Mouse (Mus musculus) kidney, adult 11 months (tissue): ENCODE measurements around the gene Bmp2k.
"Not testable (repeated sequence)": the region's sequence is repeated elsewhere in the genome, so short reads cannot be mapped to it uniquely, and the experiment has no call there.

ENCODE experiments used
- DNase-seq: peaks from one replicate; pipeline ENCODE4 v3.0.0; 2022

The Bmp2k gene

DNA sequence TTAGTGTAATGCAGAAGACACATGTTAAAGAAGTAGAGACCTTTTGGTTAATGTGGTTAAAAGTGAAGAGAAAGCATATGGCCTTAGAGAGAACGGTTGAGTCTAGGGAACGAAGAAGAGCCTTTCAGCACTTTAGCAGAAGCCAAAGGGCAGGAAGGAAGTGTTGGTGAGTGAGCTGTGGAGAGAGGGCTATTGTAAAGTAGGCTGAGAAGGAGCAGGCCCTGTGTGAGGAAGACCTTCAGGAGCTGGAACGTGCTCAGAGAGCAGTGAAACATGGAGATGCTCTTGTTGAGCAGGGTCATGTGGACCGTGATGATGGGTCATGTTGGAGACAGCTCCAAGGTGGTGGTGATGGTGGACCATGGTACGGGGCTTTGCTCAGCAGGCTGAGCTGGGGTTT is 4.8 kb downstream of the Bmp2k start:
- DNase-seq: no peak

DNA sequence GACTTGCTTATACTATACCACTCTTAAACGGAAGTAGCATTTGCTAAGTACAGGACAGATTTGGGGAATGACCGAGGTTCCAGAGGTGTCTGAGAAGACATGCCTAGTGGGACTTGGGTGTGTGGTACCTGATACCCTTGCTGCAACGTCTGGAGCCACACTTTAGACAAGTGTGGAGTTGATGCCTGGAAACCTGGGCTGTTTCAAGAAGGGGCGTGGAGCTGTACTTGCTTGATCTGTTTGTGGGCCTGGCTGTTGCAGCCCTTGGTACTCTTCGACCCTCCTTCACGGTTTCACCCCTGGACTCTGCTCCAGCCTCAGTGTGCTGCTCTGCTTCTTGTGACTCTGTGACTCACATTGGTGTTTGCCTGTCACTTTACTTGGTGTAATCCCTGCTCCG is 5.4 kb downstream of the Bmp2k start:
- DNase-seq: no peak

DNA sequence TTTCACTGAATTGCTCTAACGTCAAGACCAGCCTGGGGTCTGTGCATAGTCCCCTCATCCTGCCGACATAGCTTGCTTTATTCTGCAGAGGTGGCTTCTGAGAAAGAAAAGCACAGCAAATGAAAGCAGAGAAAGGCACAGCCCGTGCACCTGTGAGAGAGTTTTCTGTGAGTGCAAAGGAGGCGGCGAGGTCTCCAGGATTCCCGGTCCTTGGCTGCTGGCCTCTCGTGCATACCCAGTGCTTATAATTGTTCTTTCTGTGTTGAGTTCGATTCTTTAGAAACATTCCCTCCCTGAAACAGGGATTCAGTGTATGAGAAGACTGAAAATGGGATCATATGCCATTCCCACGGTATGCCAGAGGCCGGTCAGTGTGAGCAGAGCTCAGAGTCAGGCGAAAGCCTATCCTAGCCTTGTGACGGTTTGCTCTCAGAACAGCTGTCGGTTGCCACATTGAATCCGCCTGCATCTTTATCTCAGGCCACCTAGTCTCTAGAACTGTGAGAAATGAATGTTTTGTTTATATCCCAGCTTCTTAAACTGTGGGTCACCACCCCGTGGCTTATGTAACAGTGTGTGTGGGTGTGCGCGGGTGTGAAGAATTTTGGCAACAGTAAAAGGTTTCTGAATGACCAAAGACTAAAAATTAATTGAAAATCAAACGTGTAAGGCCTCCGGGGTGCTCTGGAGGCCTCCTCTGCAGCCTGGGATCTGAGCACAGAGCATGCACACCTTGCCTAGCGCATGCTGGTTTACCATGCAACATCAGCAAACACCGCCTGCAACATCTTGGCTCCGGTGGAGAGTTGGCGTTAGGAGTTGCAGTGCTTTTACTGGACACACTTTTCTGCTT is 6.9 kb downstream of the Bmp2k start:
- peak; percentile 37 for DNase-seq

DNA sequence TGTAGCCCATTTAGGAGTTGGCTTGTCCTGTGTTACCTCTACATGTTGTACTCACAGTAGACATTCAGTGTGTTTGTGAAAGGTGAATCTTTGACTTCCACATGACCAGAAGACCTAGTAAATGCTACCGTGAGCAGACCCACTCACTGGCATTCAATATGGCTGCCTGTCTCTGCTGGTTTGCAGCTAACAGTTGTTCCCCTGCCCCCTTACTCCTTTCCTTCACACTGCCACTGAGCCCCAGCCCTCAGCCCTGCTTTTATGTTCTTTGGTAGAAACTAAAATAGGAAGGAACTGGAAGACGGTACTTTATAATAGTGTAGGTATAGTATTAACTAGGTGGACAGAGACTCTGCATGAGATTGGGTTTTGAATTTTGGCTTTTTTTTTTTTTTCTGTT is 8.4 kb downstream of the Bmp2k start:
- DNase-seq: no peak

DNA sequence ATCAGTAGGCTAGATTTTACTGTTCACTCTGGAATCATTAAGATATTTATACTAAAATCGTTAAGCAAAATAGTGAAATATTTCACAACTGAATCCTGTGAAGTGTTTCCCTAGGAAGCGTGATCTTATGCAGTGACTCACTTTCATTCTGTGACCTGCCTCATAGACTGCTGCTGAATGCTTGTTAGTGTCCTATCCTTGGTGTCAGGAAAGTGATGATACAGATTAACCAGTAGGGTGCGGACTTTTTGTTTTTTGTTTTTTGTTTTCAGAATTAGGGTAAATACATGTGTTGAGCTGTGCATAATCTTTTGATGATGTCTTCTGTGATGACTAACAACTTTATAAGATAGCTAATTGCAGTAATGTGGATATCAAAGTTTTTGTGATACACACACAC is 9.4 kb downstream of the Bmp2k start:
- DNase-seq: no peak

DNA sequence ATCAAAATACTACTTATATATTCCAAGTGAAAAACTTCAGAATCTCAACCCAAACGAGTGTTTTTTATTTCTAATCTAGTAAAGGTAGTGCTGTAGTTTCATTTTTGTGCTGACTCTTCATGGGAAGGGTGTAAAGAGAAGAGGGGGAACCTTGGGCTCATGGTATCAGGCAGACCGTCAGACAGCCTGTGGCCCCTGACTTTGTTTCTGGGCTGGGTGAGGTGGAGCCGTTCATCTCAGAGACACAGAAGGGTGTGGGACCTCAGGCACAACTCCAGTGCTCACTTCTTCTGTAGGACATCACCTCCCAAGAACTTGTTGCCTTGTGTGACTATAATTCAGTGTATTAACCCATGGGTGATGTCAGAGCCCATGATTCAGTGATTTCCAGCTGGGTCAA is 10.0 kb downstream of the Bmp2k start:
- no peak for DNase-seq

DNA sequence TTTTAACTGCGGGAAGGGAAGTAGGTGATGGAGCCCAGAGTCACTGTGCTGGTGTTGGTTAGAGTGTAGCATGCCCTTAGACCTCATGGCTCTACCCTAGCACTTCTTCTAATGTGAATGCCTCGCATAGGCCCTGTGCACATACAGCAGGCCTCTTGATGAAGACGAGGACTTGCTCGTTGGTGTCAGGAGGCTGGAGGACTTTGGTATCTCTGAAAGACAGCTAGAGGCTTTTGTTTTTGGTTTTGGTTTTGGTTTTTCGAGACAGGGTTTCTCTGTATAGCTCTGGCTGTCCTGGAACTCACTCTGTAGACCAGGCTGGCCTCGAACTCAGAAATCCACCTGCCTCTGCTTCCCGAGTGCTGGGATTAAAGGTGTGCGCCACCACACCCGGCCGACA is 11.7 kb downstream of the Bmp2k start:
- DNase-seq: not testable (repeated sequence)

DNA sequence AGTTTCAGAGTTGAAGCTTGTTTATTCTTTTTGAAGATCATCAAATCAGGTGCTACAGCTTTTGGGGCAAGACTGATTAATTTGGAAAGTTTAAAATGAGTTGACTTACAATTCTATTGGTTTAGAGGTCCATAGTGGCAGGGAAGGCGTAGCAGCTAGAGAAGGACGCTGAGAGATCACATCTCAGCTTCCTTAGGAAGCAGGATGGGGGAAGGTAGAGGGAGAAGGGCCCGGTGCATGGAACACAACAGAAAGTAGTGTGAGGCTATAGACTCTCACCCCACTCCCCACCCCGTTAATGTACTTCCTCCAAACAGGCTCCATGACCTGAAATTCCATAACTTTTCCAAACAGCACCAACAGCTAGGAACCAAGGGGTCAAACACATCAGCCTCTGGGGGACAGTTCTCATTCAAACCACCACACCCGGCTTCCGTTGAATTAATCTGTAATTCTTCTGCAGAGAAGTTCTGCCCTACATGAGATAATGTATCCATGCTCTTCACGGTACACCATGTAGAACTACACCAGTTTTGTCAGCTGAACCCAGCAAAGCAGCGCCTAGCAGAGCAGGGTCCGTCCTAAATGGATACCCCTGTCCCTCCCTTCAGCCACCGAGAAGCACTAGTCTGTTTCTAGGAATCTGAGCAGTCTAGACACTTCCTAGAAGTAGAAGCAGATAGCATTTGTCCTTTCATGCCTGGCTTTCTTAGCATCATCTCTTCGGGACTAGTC is 12.3 kb downstream of the Bmp2k start:
- DNase-seq: no peak

DNA sequence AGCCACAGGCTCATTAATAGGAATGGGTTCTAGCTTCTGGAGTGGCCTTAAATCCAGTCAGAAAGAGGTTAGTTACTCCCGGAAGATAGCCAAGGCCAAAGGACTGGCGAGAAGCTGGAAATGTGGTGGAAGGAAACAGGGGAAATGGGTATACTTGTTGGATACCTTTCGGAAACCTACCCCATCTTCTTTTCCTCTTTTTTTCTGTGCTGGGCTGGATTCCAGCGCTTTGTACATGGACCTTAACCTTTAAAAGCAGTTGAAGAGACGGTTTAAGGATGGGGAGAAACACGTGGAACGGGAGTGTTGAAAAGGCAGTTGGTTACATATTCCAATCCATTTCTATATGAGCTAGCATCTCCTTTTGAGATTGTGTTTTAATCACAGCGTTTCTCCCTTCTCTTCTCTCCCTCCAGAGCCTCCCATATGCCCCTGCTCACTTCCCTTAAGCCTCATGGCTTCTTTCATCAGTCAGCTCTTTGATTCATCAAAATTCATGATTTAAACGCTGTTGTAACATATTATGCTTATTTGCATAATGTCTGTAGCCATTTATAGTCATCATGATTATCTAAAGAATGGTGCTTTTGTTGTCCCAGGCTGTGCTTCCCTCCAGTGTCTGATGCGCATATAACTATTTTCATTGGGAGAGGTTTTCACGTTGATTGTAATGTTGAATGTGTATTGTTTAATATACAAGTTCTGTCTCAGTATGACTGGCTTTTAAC is 18.5 kb downstream of the Bmp2k start:
- DNase-seq: no peak

DNA sequence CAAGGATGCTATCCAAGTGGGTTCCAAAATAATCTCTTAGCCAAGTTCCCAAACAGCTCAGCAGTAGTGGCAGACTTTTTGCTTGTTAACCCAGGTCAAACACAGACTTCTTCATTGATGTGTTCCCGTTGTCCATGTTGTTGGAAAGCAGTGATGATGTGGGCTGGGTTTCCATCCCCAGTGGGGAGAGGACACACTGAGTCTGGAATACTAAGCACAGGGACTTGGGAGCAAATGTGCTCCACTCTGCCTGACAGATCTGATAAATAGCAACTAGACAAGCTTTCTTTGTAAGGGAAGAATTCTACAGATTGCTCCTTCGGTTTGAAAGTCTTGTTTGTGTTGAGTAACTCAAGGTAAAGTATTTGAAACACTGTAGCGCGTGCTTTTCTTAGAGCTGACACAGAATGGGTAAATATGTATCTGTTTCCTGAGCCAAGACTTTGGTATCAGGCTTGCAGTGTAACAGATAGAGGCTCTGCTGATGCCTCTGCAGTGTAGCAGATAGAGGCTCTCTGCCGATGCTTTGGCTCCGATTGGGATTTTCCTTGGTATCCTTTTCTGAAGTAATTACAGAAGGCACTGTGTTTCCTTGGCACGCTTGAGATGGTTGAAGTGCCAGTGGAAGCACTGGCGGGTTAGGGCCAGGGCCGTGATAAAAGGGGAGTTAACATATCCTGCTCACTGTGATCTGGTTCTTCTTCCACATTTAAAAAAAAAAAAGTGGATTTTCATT is 19.5 kb downstream of the Bmp2k start:
- no peak for DNase-seq

DNA sequence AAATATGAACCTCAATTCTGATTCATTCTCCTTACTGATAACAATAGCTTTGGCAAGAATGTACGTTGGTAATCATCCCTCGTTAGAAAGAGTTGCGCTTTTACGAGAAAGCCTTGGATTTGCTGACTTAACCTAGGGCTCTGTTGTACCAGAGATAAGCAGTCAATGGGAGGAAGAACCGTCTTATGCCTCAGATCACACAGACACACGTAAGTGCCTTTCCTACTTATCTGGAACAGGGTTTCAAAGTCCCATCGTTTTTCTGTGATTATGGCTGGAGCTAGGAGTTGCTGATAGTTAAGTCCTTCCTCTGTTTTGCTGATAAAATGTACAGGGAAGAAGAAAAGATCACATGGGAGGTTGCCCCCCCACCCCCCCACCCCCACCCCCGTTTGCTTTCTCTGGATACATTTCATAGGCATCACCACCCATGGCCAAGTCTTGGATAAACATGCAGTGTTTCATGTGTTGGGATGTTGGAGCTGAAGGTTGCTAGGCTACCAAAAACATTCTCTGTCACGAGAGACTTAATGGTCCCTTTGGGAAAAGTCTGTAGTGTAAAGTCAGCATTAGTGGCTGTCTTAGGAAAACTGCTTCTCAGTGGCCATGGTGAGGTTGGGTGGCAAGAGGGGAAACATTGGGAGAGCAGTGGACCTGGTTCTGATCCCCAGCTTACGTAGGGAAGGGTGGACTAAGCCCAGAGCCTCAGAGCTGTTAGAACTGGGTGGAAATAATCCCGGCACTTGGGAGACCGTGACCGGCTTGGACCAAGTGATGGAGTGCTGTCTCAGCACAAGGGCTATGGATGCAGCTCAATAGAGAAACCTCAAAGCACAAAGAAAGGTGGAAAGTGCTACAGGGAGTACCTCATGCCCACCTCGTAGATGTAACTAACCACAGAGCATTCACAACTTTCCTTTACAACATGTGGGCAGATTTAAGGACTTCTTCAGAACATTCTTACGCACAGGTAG is 25.1 kb downstream of the Bmp2k start:
- no peak for DNase-seq

DNA sequence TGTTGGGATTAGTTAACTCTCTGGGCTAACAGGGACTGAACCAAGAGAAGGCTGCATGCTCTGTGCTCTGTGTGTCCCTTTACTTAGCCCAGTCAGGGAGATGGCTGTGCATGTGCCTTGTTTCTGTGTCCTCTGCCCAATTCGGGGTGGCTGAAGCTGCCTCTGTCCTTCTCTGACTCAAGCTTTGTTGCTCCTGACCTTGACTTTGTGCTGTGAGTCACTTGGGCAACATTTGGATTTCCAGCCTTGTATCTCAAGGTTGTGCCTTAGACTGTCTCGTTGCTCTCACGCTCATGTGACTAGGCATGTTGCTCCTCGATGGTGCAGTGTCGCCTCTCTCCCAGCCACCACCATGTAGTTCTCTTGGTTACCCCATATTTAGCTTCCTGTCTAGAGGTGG is 27.3 kb downstream of the Bmp2k start:
- DNase-seq: no peak

DNA sequence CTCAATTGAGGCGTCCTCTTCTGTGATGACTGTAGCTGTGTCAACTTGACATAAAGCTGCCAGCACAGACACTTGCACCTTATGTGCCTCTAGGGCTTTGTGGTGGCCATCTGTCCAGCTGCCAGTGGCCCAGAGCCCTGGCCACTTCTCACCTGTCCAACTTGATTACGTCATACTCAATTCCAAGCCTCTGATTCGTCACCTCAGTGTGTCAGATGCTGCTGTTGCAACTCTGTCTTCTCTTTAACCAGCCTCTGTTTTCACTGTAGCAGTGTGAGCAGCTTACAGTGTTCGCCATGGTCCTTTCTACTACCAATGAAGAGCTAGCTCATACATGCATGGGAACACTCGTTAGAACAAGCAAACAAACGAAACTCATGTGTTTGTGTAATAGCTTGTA is 28.2 kb downstream of the Bmp2k start:
- DNase-seq: no peak

DNA sequence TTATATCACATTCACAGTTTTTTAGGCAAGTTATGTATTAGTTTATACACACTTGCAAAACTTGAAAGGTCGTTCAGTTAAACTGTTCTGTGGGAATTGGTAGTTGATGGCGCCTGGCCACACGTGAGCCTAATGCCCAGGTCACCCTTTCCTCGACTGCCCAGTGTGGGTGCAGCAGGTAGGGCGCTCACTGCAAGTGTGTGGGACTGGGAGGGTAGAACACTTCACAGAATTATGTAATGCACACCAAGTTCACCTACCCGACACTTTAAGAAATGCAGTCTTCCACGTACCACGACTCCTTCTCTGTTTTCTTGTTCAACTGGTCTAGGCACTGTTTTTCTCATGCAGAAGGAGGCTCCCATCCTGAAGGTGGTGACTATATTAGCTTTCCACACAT is 30.5 kb downstream of the Bmp2k start:
- DNase-seq: no peak

DNA sequence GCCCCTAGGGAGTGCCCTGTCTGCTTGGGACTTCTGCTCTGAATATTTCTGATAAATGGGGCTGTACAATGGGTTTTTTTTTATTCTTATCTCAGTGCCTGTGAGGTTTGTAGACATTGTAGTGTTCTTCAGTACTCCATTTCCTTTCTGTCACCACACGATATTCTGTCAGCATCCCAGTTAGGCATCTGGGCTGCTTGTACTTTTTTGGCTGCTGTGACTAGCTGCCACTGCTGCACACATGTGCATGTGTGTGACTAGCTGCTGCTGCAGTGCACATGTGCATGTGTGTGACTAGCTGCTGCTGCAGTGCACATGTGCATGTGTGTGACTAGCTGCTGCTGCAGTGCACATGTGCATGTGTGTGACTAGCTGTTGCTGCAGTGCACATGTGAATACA is 31.4 kb downstream of the Bmp2k start:
- not testable (repeated sequence) for DNase-seq

DNA sequence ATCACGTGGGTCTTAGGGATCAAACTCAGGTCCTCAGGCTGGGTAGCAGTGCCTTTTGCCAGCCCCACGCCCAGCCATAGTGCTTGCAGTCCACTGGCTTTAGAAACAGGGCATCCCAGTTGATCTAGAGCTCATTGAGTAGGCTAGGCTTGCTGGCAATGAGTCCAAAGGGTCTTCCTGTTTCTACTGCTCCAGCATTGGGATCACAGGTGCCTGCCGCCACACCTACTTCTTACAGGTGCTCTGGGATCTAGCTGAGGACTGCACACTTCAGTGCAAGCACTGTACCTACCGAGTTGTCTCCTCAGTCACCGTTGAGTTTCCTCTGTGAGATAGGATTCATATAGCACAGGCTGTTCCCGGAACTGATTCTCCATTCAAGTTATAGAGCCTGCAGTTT is 34.3 kb downstream of the Bmp2k start:
- no peak for DNase-seq

DNA sequence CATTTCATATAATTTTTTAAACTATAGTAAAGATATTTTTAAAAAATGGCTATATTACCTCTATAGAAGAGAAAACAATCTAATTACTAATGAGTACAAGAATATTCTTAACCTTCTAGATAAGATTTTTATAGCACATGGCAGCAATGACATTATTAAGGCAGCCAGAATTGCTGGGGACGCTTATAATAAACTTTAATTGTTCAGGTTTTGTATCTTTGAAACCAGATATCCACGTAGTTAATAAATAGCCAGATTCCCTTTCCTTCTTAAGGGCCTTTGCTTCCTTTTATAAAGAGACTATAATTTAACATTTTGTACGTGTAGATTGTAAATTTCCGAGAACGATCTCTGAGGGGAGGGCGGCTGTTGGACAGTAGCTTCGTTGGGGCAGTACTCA is 47.8 kb downstream of the Bmp2k start:
- no peak for DNase-seq

DNA sequence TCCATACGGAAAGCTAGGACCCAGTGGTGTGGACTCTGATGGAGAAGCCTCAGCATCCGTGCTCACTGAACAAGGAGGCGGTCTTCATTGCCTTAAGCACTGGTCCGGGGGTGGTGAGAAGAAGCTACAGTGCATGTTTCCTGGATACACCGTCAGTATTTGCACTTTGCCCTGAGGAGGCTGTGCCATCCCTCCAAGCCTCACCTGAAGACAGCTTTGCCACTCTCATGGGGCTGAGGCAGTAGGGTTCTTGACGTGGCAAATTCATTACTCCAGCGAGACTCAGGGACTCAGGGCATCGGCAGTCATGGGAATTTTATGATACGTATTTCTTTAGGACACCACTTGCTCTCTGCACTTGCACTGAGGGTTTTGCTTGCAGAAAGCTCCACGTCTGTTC is 49.2 kb downstream of the Bmp2k start:
- DNase-seq: no peak

DNA sequence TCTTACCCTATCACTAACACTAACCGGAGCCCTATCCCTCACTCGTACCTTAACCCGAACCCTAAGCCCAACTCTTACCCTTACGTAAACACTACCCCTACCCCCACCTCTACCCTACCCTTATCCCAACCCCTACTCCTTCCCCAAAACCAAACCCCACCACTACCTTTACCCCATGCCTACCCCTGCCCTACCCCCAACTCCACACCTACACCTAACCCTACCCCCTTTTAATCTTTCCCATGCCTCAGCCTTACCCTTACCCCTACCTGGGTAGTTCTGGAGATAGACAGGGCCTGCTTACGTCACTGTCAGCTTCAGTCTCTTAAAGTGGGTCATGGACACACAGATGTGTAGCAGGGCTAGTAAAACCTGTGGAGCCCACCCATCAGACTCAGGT is 51.4 kb downstream of the Bmp2k start:
- DNase-seq: no peak

DNA sequence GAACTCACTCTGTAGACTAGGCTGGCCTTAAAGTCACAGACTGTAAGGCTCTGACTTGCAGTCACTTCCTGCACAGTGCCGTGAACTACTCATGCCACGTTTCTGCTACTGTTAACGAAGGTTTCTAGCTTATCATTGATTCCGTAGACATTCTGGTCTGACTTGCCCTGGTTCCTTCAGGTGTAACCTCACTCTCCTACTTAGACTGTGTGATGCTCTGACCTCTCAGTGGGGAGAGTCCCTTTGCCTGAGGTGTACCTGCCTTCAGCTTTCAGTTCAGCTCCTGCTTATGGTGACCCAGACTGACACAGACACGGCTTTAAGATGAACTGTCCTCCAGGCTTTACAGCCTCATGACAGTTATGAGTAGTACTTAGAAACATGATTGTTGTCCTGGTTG is 56.7 kb downstream of the Bmp2k start:
- DNase-seq: no peak

DNA sequence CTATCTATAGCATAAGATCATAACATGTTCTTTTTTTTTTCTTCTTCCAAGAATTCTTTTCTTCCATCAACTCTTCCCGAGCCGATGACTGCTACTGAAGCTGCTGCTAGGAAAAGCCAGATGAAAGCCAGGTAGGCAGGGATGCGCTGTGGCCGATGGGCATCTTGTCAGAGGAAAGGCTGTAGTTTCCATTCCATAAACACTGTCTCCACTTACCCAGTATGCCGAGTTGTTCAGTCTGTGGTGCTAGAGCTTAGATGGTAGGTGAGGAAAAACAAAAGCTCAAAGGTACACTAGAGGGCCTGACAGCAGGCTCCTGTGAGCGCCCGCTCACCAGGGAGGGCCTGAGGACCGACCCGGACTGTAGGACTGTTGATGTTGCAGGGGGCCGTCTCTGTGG is 57.3 kb downstream of the Bmp2k start:
- DNase-seq: no peak

DNA sequence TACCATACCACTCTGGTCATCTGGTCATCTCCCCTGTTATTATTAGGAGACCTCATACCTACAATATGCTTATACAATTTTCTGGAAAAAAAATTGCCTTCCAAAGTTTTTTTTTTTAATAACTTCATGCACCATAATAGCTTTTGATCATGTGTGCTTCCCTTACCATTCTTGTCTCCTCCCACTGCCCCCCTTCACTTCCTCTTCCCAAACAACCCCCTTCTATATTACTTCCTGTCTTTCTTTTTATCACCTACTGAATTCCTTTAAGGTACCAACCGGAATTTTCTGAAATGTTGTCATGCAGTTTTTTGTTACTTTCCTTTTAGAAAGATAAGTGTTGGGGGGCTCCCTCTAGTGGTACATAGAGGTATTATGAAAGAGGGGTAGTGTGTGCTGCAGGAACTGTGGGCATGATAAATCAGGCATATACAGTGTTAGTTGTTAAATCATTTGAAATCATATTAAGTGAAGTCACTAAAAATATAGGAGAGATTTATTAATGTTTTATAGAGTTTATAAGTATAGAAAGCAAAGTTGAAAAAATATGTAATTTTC is 58.1 kb downstream of the Bmp2k start:
- no peak for DNase-seq
